Mouse (Mus musculus) liver, embryonic 14.5 days (tissue): ENCODE data around the gene Pip5k1c. TPM values are rescaled to one million over a fixed set of nuclear protein-coding genes. Genes with fewer than 3 reads are reported as not detected.

Experiments
- ATAC-seq: fragments of 200-750 bp; cut with Nextera tagmentation; 2 replicates; pipeline ENCODE4 v1.8.0; 2017; ENCODE audit warnings: moderate number of reproducible peaks, mild to moderate bottlenecking, moderate library complexity; ENCODE audit not compliant: insufficient read depth
- DNase-seq, 3 experiments: peaks; one replicate each; pipeline ENCODE4 v3.0.0-alpha.2; 2012 to 2013; ENCODE audit warnings: low read depth in 3 of 3, low spot score in 3 of 3
- H3K27ac ChIP-seq: fragments of 300-500 bp; sonication (generic); 2 replicates; pipeline ENCODE4 v1.5.1; 2014; ENCODE audit warnings: moderate library complexity, mild to moderate bottlenecking, control low read depth, inconsistent platforms
- H3K27me3 ChIP-seq: fragments of 300-500 bp; sonication (generic); 2 replicates; pipeline ENCODE4 v1.6.1; 2014; ENCODE audit warnings: mild to moderate bottlenecking, low read length, moderate library complexity; ENCODE audit not compliant: control insufficient read depth, insufficient read depth
- H3K36me3 ChIP-seq: fragments of 300-500 bp; sonication (generic); replicated peaks from 2 replicates; pipeline ENCODE4 v1.6.1; 2014; ENCODE audit warnings: low read depth; ENCODE audit not compliant: control insufficient read depth, insufficient read depth
- H3K4me1 ChIP-seq, 2 experiments: fragments of 200-500 bp in 1 of 2; fragments of 300-500 bp in 1 of 2; sonication (generic) in 1 of 2; replicated peaks; 2 replicates each; pipeline ENCODE4 v1.6.1; 2012 to 2014; ENCODE audit warnings: antibody characterized with exemption in 1 of 2, inconsistent platforms in 1 of 2, low read length in 1 of 2; ENCODE audit not compliant: control insufficient read depth in 2 of 2, insufficient read depth in 2 of 2
- H3K4me2 ChIP-seq: fragments of 300-500 bp; sonication (generic); 2 replicates; pipeline ENCODE4 v1.6.1; 2014; ENCODE audit warnings: low read depth, mild to moderate bottlenecking, control low read depth, moderate library complexity
- H3K4me3 ChIP-seq, 2 experiments: fragments of 200-500 bp in 1 of 2; fragments of 300-500 bp in 1 of 2; sonication (generic) in 1 of 2; 2 replicates each; pipeline ENCODE4 v1.5.1; 2012 to 2014; ENCODE audit warnings: low read depth in 2 of 2, low read length in 2 of 2, mild to moderate bottlenecking in 2 of 2, control low read depth in 1 of 2, inconsistent platforms in 1 of 2, moderate library complexity in 1 of 2; ENCODE audit not compliant: insufficient read depth in 1 of 2
- H3K9ac ChIP-seq: fragments of 300-500 bp; sonication (generic); replicated peaks from 2 replicates; pipeline ENCODE4 v1.6.1; 2014; ENCODE audit warnings: mild to moderate bottlenecking, control low read depth, moderate library complexity
- H3K9me3 ChIP-seq: fragments of 300-500 bp; sonication (generic); 2 replicates; pipeline ENCODE4 v1.6.1; 2016; ENCODE audit warnings: low read length, mixed read lengths; ENCODE audit not compliant: control insufficient read depth
- CTCF ChIP-seq: IDR thresholded peaks from 2 replicates; pipeline ENCODE4 v1.5.1; 2016; ENCODE audit warnings: antibody characterized with exemption, low read depth, control low read depth
- EP300 ChIP-seq: IDR thresholded peaks from 2 replicates; pipeline ENCODE4 v1.6.1; 2016; ENCODE audit warnings: antibody characterized with exemption, low read depth
- WGBS: fragments of 180-500 bp; shearing (Covaris S2); extraction: QIAGEN DNeasy Blood & Tissue Kit; methylation state at CpG from one replicate; pipeline ENCODE4 v1.1.7; 2014; ENCODE audit not compliant: insufficient replicate concordance; 5-methylcytosine and 5-hydroxymethylcytosine counted together
- polyA plus RNA-seq, 2 experiments: library from polyadenylated mRNA; depleted of rRNA in 1 of 2; stranded (reverse) in 1 of 2; unstranded in 1 of 2; fragments of >200 nt; fragmentation: Nextera tagmentation in 1 of 2; extraction: Ambion mirVana in 1 of 2; gene quantifications; 2 replicates each; pipeline versions ENCODE4 v1.2.1 to v1.2.3; 2012 to 2014

The Pip5k1c gene
- polyA plus RNA-seq, 2 experiments, result 10.5 to 12.8 TPM

DNA sequence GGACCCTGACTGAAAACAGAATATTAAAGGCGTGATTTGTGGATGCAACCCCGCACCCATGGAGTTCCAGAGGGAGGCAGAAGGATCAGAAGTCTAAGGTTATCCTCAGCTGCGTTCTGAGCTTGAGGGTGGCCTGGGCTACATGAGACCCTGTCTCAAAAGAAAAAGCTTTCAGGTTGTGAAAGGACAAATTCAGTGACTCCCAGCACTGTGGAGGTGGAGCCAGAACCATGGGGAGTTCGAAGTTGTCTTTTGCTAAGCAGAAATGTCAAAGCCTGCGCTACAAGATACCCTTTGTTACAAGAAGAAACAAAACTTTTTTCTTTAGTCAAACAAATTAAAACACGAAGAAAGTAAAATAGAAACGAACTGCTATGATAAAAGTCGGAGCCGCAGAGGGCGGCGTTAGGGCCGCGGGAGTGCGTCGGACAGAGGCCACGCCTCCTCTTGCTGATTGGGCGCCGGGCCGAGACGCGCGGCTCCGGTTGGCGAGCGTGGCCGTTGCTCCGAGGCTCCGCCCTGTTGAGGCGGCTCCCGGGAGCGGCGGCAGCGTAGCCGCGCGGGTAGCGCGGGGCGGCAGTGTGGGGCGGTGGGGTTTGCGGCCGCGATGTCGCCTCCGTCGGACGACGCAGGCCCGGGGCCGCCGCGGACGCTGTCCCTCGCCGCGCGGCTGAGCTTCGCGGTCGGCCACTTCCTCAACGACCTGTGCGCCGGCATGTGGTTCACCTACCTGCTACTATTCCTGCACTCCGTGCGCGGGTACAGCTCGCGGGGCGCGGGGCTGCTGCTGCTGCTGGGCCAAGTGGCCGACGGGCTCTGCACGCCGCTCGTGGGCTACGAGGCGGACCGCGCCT is 64.5 kb downstream of the Pip5k1c start, which contains the start of gene Mfsd12:
Gene Mfsd12 (plus strand): TSS at position 501 of the 854 bp plus-strand sequence.
- H3K9ac ChIP-seq, result peak within 1 kb of the TSS; percentile 89
- H3K27ac ChIP-seq, result peak within 1 kb of the TSS; percentile 86
- H3K36me3 ChIP-seq, result peaks cover 13% of the 10 kb centered on the region
- H3K9me3 ChIP-seq, result no peaks in the 10 kb centered on the region
- H3K27me3 ChIP-seq, result no peaks in the 10 kb centered on the region
- peak; percentile 82 to 85 (median 83) for DNase-seq
- ATAC-seq, result peak; percentile 84
- 2% methylated on average over 70 of the region's 79 CpGs for WGBS
- H3K4me3 ChIP-seq, result peak within 1 kb of the TSS; percentile 64 to 88
- peak within 1 kb of the TSS; percentile 82 for H3K4me2 ChIP-seq
- peaks cover 43 to 51% of the 10 kb centered on the region in 2 experiments for H3K4me1 ChIP-seq
- TF ChIP-seq EP300, result no peak
- no peak for TF ChIP-seq CTCF

DNA sequence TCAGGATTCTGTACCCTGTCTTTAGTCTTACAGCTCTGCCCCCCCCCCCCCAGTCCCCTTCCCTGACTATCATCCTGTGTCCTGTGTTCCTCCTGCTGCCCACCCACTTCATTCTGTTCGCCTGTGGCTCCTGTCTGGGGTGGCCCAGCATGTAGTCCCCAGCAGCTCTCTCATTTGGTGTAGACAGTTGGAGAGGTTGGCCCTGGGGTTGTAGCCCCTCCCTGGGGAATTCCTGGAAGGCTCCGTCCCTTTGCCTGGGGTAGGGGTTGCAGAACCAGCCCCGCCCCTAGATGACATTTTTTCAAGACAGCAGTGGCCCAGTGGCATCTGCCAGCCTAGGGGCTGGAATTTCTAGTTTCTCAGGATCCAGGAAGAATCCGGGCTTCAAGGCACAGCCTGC is 65.4 kb downstream of the Pip5k1c start:
- Histone ChIP-seq H3K27me3 (no peaks in the 10 kb centered on the region), H3K4me1 (peaks cover 47 to 52% of the 10 kb centered on the region in 2 experiments), H3K4me3 (peak overlapping the region; percentile 64 to 88), H3K36me3 (peaks cover 17% of the 10 kb centered on the region), H3K4me2 (peak overlapping the region; percentile 82), H3K9ac (peak overlapping the region; percentile 89), H3K9me3 (no peaks in the 10 kb centered on the region), H3K27ac (peak overlapping the region; percentile 86)
- no peak for ATAC-seq
- 17% methylated on average over 4 of the region's 4 CpGs for WGBS
- no peak for TF ChIP-seq CTCF
- TF ChIP-seq EP300, result no peak
- no peak for DNase-seq

DNA sequence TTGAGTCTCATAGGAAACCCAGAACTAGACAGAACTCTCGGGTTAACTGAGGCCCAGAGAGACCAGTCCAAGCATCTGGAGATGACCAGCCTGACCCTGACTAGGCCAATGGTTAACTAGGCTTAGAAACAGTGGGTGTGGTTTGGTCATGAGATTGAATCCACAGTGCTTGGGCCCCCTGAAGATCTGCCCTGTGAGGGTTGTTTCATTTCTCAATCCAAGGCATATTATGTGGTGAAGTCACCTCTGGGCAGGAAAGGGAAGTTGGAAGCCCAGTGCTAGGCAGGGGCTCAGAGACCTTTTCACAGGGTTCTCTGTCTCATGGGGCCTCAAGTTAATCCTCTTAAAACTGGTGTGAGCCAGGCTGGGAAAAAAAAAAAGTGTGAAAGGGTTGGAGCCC is 66.1 kb downstream of the Pip5k1c start:
- H3K27ac ChIP-seq, result peak overlapping the region; percentile 86
- peak overlapping the region; percentile 82 for H3K4me2 ChIP-seq
- H3K4me1 ChIP-seq, result peaks cover 53 to 58% of the 10 kb centered on the region in 2 experiments
- DNase-seq, result no peak
- peak overlapping the region; percentile 89 for H3K9ac ChIP-seq
- H3K4me3 ChIP-seq, result peak overlapping the region; percentile 64 to 88
- peaks cover 24% of the 10 kb centered on the region for H3K36me3 ChIP-seq
- no peaks in the 10 kb centered on the region for H3K27me3 ChIP-seq
- 32% methylated on average over 1 of the region's 1 CpGs for WGBS
- no peaks in the 10 kb centered on the region for H3K9me3 ChIP-seq
- no peak for TF ChIP-seq CTCF
- TF ChIP-seq EP300, result no peak
- no peak for ATAC-seq

DNA sequence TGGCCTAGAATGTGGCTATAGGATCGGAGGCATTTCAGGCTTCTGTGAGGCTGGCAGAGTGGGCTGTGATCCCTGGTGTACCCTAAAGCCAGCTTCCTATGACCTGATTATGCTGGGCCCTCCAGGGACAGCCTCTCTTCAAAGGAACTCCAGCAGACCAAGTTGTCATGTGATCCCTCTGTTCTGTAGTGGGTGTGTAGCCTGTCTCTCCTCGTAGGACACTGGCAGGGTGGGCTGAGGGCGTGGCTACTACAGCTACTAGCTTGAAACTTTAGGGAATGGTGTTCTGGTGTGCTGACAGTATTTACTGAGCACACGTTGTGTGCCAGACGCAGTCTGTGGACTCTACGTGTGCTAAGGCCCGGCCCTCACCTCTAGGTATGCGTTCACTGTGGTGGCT is 68.0 kb downstream of the Pip5k1c start:
- ATAC-seq, result no peak
- TF ChIP-seq CTCF (no peak), EP300 (no peak)
- peak overlapping the region; percentile 82 for H3K4me2 ChIP-seq
- H3K9ac ChIP-seq, result peak overlapping the region; percentile 43
- no peak overlapping the region for H3K4me3 ChIP-seq
- no peaks in the 10 kb centered on the region for H3K9me3 ChIP-seq
- DNase-seq, result no peak
- H3K27ac ChIP-seq, result peak overlapping the region; percentile 86
- 74% methylated on average over 8 of the region's 8 CpGs for WGBS
- H3K27me3 ChIP-seq, result no peaks in the 10 kb centered on the region
- H3K36me3 ChIP-seq, result peaks cover 27% of the 10 kb centered on the region
- H3K4me1 ChIP-seq, result peaks cover 66 to 68% of the 10 kb centered on the region in 2 experiments

DNA sequence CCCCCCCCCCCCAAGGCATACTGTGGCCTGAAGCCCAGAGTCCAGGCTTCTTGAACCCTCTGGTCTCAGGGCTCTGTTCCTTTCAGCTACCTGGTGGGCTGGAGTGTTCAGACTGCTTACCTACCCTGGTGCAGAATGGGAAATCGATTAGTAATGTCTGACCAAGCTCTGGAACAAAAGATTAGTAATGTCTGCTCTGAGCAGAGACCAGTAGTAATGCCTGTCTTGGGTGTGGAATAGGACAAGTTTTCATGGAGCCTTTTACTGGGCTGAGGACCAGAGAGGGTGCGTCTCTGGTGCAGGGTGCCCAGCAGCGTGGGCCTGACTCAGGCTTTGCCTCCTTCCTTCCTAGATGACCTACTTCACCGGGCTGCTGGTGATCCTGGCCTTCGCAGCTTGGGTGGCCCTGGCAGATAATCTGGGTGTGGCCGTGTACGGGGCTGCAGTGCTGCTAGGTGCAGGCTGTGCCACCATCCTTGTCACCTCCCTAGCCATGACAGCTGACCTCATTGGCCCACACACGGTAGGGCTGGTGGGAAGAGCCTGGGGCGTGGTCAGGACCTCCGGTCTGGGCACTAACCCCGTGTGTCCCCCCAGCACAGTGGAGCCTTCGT is 69.7 kb downstream of the Pip5k1c start:
- Histone ChIP-seq H3K27me3 (no peaks in the 10 kb centered on the region), H3K36me3 (peaks cover 38% of the 10 kb centered on the region), H3K9me3 (no peaks in the 10 kb centered on the region), H3K4me3 (peak overlapping the region; percentile 6 to 20; a peak in 3 of 4 replicates), H3K27ac (peak overlapping the region; percentile 86), H3K9ac (peak overlapping the region; percentile 71), H3K4me1 (peaks cover 59% of the 10 kb centered on the region in 2 experiments), H3K4me2 (peak overlapping the region; percentile 82)
- TF ChIP-seq EP300 (peak; percentile 78), CTCF (peak; percentile 4; the same call in 1 of the 2 replicates)
- DNase-seq (peak; percentile 79 to 82 (median 81)), ATAC-seq (peak; percentile 83)
- WGBS, result 21% methylated on average over 12 of the region's 12 CpGs
